Mouse (Mus musculus) spleen, adult 18-20 months (tissue): ENCODE measurements around the gene Grhl1.
"Not testable (repeated sequence)": the region's sequence is repeated elsewhere in the genome, so short reads cannot be mapped to it uniquely, and the experiment has no call there.

Experiments
- DNase-seq, 2 experiments: peaks; one replicate each; pipeline ENCODE4 v3.0.0; 2022; ENCODE audit warnings: mixed read lengths in 2 of 2

The Grhl1 gene

GRCm38 (mm10) chr12:24571523-24572392, at the start of gene Grhl1:
Gene Grhl1, plus strand, starts transcription at chr12:24572283.
- peak; percentile 89 to 91 for DNase-seq

- DNase-seq: not testable (repeated sequence)
Measured at GRCm38 (mm10) chr12:24525065-24525464, 47.0 kb upstream of the Grhl1 start.

- no peak for DNase-seq
Measured at GRCm38 (mm10) chr12:24536390-24536789, 35.7 kb upstream of the Grhl1 start.

- no peak for DNase-seq
Measured at GRCm38 (mm10) chr12:24537201-24537600, 34.9 kb upstream of the Grhl1 start.

GRCm38 (mm10) chr12:24537965-24538364, 34.1 kb upstream of the Grhl1 start:
- DNase-seq: no peak

GRCm38 (mm10) chr12:24541426-24542154, 30.5 kb upstream of the Grhl1 start:
- no peak for DNase-seq

- no peak for DNase-seq
Measured at GRCm38 (mm10) chr12:24547686-24548085, 24.4 kb upstream of the Grhl1 start.

GRCm38 (mm10) chr12:24548885-24549284, 23.2 kb upstream of the Grhl1 start:
- no peak for DNase-seq

GRCm38 (mm10) chr12:24552531-24552930, 19.6 kb upstream of the Grhl1 start:
- no peak for DNase-seq

- no peak for DNase-seq
Measured at GRCm38 (mm10) chr12:24555976-24556375, 16.1 kb upstream of the Grhl1 start.

GRCm38 (mm10) chr12:24563395-24563960, 8.6 kb upstream of the Grhl1 start:
- DNase-seq: no peak

- DNase-seq: no peak
Measured at GRCm38 (mm10) chr12:24565311-24565710, 6.8 kb upstream of the Grhl1 start.

- DNase-seq: no peak
Measured at GRCm38 (mm10) chr12:24567606-24568005, 4.5 kb upstream of the Grhl1 start.

- DNase-seq: no peak
Measured at GRCm38 (mm10) chr12:24572421-24573274, 565 bp downstream of the Grhl1 start.

GRCm38 (mm10) chr12:24573275-24573580, 1.1 kb downstream of the Grhl1 start:
- no peak for DNase-seq

GRCm38 (mm10) chr12:24574870-24575269, 2.8 kb downstream of the Grhl1 start:
- no peak for DNase-seq

- DNase-seq: no peak
Measured at GRCm38 (mm10) chr12:24580452-24580851, 8.4 kb downstream of the Grhl1 start.

- no peak for DNase-seq
Measured at GRCm38 (mm10) chr12:24580996-24581683, 9.1 kb downstream of the Grhl1 start.

- DNase-seq: no peak
Measured at GRCm38 (mm10) chr12:24583653-24584052, 11.6 kb downstream of the Grhl1 start.

GRCm38 (mm10) chr12:24584835-24585234, 12.8 kb downstream of the Grhl1 start:
- no peak for DNase-seq

GRCm38 (mm10) chr12:24586193-24586592, 14.1 kb downstream of the Grhl1 start:
- DNase-seq: no peak

GRCm38 (mm10) chr12:24590371-24590770, 18.3 kb downstream of the Grhl1 start:
- no peak for DNase-seq
